ENCODE assay signal across 8 mouse cellular contexts in the genomic region with DNA sequence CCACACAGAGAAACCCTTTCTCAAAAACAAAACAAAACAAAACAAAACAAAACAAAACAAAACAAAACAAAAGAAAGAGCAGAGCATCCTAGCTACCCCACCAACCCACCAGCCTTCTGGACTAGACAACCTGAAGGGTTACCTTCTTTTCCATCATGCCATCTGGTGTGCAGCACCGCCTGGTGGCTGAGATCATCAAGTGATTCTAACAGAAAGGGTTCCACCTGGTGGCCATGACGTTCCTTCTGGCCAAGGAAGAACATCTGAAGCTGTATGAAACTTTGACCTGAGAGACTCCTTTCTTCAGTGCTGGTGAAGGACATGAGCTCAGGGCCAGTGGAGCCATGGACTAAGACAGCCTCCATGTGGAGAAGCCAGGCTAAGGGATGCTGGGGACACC. TPM values are rescaled to one million over a fixed set of nuclear protein-coding genes. Genes with fewer than 3 reads are reported as not detected.
DNase-seq lines count a peak whose midpoint lies in the region; ATAC-seq and TF ChIP-seq lines count a peak whose summit lies in the region.

No protein-coding gene starts in this region.

- 12% methylated on average over 2 of the region's 2 CpGs for WGBS in forebrain, embryonic 10.5 days
- WGBS in forebrain, embryonic 15.5 days, result 8% methylated on average over 2 of the region's 2 CpGs

- H3K27me3 ChIP-seq in forebrain, embryonic 10.5 days (ENCODE audit: poor library complexity, severe bottlenecking), result no peaks in the 10 kb centered on the region
- H3K27me3 ChIP-seq in forebrain, embryonic 15.5 days, result no peaks in the 10 kb centered on the region
- no peaks in the 10 kb centered on the region for H3K27me3 ChIP-seq in ES-Bruce4 (ENCODE audit: control insufficient read depth, insufficient read depth, low read length, poor library complexity, severe bottlenecking)

- H3K4me1 ChIP-seq in forebrain, embryonic 10.5 days, result no peaks in the 10 kb centered on the region
- no peaks in the 10 kb centered on the region for H3K4me1 ChIP-seq in forebrain, embryonic 15.5 days
- H3K4me1 ChIP-seq in ES-Bruce4 (ENCODE audit: control insufficient read depth, insufficient read depth, low read length), result no peaks in the 10 kb centered on the region

- no peaks in the 10 kb centered on the region for H3K36me3 ChIP-seq in forebrain, embryonic 10.5 days (replicated peaks)
- H3K36me3 ChIP-seq in forebrain, embryonic 15.5 days, result no peaks in the 10 kb centered on the region
- no peaks in the 10 kb centered on the region for H3K36me3 ChIP-seq in ES-Bruce4 (ENCODE audit: control insufficient read depth, insufficient read depth, low read length, poor library complexity, severe bottlenecking)

- no peak overlapping the region for H3K9ac ChIP-seq in forebrain, embryonic 15.5 days (replicated peaks)
- H3K9ac ChIP-seq in ES-Bruce4 (ENCODE audit: low read depth, poor library complexity, severe bottlenecking), result no peak overlapping the region

- DNase-seq in forebrain, embryonic 10.5 days (ENCODE audit: extremely low spot score, low spot score), result peak; percentile 37
- peak; percentile 69 for DNase-seq in c-Kit-positive CD71-negative TER-119-negative erythroid progenitor cells, embryonic 14.5 days (ENCODE audit: low read depth)
- DNase-seq in forelimb bud, embryonic 11.5 days (ENCODE audit: low read depth, low spot score), result peak; percentile 60
- peak; percentile 82 for DNase-seq in kidney, postnatal 14 days
- peak; percentile 81 for DNase-seq in lung, postnatal 10 days
- DNase-seq in skeletal muscle tissue, adult 2 months (ENCODE audit: low read depth, low spot score), result peak; percentile 49

- no peak overlapping the region for H3K4me3 ChIP-seq in forebrain, embryonic 10.5 days
- H3K4me3 ChIP-seq in forebrain, embryonic 15.5 days, result no peak overlapping the region
- H3K4me3 ChIP-seq in ES-Bruce4 (ENCODE audit: low read depth, low read length), result no peak overlapping the region

- H3K4me2 ChIP-seq in forebrain, embryonic 15.5 days (replicated peaks), result no peak overlapping the region

- TF ChIP-seq CTCF in ES-Bruce4 (IDR thresholded peaks at IDR 0.05; ENCODE audit: low read depth, low read length), result peak; percentile 92

- ATAC-seq in forebrain, embryonic 15.5 days (replicated peaks), result no peak

- no peak overlapping the region for H3K27ac ChIP-seq in forebrain, embryonic 10.5 days
- H3K27ac ChIP-seq in forebrain, embryonic 15.5 days (replicated peaks), result no peak overlapping the region
- no peak overlapping the region for H3K27ac ChIP-seq in ES-Bruce4 (ENCODE audit: insufficient read depth, low read length)

- no peaks in the 10 kb centered on the region for H3K9me3 ChIP-seq in forebrain, embryonic 10.5 days
- no peaks in the 10 kb centered on the region for H3K9me3 ChIP-seq in forebrain, embryonic 15.5 days
- no peaks in the 10 kb centered on the region for H3K9me3 ChIP-seq in ES-Bruce4 (replicated peaks; ENCODE audit: control insufficient read depth, insufficient read depth, low read length, poor library complexity, severe bottlenecking)

- no peak for TF ChIP-seq POLR2A in ES-Bruce4 (IDR thresholded peaks at IDR 0.05; ENCODE audit: insufficient read depth, low read length)

- TF ChIP-seq EP300 in ES-Bruce4 (IDR thresholded peaks at IDR 0.05; ENCODE audit: insufficient read depth, low read depth, low read length), result no peak

RNA-seq across cellular contexts. Expression of gene Abtb2, which starts 19.0 kb away (rescaled TPM):
- 11.5 and 12.9 TPM in 2 replicates for polyA plus RNA-seq in forebrain, embryonic 10.5 days (2016; fragmentation: Nextera tagmentation; extraction: Ambion mirVana)
- 7.4 TPM in 2 replicates for polyA plus RNA-seq in forebrain, embryonic 15.5 days (2015; fragmentation: Nextera tagmentation; extraction: Ambion mirVana)
- polyA plus RNA-seq in ES-Bruce4 (2011; ENCODE audit: insufficient read depth, insufficient read length, low read depth, missing spikeins), result 3.9 and 4.2 TPM in 2 replicates
